Mouse (Mus musculus) adrenal gland, postnatal 36 days (tissue): Measurements from ENCODE around the gene Casp7. TPM values are rescaled to one million over a fixed set of nuclear protein-coding genes. Genes with fewer than 3 reads are reported as not detected.

ENCODE experiments used
- DNase-seq, 2 experiments: peaks; one replicate each; pipeline ENCODE4 v3.0.0; 2021; ENCODE audit warnings: mixed read lengths in 1 of 2
- total RNA-seq, 2 experiments: library from RNA; stranded (reverse); gene quantifications; 2 replicates each; pipeline ENCODE4 v1.2.3; 2021

Casp7 gene
- total RNA-seq, 2 experiments from 2014 or later, result 7.2 to 9.9 TPM

GRCm38 (mm10) chr19:56424606-56425395 lies 27.9 kb downstream of the Casp7 start:
- DNase-seq, result no peak

DNA sequence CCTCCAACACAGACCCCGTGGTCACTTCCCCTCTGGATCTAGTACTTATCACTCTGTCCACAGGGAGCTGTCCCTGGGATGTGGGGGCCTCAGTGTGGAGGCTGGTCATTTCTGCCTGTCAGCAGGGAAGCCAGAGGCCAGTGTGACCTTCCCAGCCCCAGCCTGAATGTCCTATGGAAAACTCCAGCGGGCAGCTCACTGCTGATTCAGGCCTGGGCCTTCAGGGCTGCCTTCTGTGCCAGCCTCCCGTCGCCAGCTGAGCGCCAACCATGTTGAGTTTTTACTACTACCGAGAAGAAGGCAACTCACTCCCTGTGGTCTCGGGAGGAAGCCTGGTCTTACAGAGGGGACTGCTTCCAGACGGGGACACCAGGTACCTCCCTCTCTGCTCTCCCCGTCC lies 28.6 kb downstream of the Casp7 start:
- DNase-seq, result peak; percentile 44 to 54

DNA sequence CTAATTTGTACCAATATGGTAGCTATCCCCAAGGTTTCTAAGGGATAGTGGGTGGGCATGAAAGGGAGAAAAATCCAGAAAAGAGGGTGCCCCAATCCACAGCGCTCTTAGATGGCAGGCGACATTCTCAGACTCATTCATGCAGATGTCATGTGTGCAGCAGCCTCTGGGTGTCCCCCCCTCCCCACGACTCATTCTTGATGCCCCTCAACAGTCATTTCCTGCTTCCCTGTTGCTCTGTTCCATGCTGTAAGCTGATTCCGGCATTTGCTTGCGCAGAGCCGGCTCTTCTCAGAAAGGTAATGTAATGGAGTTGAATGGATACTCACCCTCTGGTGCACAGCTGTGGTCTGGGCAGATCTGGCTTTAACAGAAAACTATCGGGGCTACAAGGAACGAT lies 33.4 kb downstream of the Casp7 start:
- no peak for DNase-seq

GRCm38 (mm10) chr19:56432706-56433105 lies 35.8 kb downstream of the Casp7 start:
- DNase-seq, result no peak

GRCm38 (mm10) chr19:56433581-56433980 lies 36.7 kb downstream of the Casp7 start:
- DNase-seq, result no peak

GRCm38 (mm10) chr19:56436380-56436779 lies 39.5 kb downstream of the Casp7 start:
- no peak for DNase-seq

- DNase-seq, result no peak
These were observed 41.6 kb downstream of the Casp7 start for GRCm38 (mm10) chr19:56438357-56439071.

- DNase-seq, result no peak
These were observed 42.1 kb downstream of the Casp7 start for GRCm38 (mm10) chr19:56439072-56439434.

GRCm38 (mm10) chr19:56443445-56443844 lies 46.5 kb downstream of the Casp7 start:
- DNase-seq, result no peak

- DNase-seq, result no peak
These were observed 51.9 kb downstream of the Casp7 start for GRCm38 (mm10) chr19:56448784-56449183.

DNA sequence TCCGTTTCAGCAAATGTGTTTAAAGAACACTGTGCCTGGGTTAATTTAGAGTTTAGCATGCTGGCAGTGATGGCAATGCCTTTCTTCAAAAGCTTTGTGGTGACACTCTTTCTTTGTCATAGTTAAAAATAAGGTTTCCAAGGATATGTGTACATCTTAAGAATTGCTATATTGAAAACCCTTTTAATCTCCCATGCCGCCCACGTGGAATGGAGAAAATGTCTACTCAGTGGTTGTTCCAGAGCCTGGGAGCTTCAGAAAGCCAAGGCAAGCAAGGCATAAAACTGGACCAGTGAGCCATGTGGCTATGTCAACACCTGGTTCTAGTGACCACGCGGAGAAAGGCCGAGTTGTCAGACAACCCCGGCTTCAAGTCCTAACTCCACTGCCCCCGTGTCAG lies 52.6 kb downstream of the Casp7 start:
- no peak for DNase-seq

DNA sequence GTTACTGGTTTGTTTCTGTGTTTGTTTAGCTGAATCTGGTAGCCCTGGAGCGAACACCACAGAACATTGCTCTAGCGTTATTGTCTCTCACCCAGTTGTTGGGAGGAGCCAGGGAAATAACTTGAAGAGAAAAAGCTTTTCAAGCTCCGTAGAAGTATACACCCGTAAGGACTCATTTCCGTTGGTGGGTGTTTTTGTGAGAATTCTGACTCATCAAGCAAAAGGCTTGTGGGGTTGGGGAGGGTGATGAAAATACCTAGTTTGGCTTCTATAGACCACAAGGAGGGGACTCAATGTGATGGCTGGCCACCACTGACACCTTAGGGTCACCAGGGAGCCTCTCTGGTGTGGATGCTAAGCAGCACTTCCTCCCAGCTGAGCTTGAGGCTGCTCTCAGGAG lies 54.0 kb downstream of the Casp7 start:
- DNase-seq, result no peak

DNA sequence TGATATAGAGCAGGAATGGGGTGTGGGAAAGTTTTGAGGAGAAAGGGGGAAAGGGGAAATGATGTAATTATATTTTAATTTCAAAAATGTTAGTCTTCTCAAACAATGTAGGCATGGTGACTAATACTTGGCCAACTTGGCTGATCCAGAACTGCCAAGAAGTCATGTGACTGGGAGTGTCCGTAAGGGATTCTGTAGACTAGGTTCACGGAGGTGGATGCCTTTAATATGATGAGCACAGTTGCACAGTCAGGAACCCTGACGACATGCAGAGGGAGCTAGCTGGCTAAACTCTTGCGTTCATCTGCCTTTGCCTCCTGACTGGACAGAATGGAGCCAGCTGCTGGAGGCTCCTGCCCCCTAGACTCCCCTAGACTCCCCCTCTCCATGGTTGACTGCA lies 54.9 kb downstream of the Casp7 start:
- no peak for DNase-seq

DNA sequence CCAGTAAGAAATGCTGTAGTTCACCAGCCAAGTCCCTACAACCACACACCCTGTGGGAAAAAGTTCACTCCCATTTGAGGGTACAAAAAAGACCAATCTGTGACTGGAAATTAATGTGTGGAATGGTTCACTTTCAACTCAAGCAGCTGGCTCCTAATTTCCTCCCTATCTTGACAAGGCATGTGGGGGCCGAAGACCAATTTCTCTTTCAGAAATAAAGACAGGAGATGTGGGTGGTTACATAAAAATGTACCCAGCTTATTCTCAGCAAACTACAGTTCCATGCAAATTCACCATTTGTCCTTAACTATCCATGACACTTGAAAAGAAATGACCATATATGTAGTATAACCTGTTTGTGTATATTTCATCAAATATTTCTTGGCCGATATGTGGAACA lies 55.5 kb downstream of the Casp7 start:
- DNase-seq, result no peak

GRCm38 (mm10) chr19:56454862-56455261 lies 57.9 kb downstream of the Casp7 start:
- no peak for DNase-seq

GRCm38 (mm10) chr19:56455369-56455768 lies 58.4 kb downstream of the Casp7 start:
- DNase-seq, result no peak

DNA sequence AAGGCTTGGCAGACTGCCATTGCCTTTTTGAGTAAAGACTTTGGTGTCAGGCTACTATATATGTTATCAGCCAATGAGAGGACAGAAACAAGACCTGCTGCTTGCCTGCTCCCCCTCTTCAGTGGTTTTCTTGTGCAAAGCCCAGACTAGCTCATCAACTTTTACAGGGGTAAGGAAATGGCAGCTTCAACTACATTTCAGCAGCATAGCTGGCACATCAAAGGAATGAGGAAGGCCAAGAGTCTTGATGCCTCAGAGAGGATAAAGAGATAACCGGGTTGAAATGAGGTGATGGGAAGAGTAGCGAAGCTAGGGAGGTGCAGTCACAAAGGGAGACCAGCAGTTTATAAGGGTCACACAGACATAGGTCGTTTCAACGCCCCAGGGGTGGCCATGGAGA lies 60.6 kb downstream of the Casp7 start:
- no peak for DNase-seq

DNA sequence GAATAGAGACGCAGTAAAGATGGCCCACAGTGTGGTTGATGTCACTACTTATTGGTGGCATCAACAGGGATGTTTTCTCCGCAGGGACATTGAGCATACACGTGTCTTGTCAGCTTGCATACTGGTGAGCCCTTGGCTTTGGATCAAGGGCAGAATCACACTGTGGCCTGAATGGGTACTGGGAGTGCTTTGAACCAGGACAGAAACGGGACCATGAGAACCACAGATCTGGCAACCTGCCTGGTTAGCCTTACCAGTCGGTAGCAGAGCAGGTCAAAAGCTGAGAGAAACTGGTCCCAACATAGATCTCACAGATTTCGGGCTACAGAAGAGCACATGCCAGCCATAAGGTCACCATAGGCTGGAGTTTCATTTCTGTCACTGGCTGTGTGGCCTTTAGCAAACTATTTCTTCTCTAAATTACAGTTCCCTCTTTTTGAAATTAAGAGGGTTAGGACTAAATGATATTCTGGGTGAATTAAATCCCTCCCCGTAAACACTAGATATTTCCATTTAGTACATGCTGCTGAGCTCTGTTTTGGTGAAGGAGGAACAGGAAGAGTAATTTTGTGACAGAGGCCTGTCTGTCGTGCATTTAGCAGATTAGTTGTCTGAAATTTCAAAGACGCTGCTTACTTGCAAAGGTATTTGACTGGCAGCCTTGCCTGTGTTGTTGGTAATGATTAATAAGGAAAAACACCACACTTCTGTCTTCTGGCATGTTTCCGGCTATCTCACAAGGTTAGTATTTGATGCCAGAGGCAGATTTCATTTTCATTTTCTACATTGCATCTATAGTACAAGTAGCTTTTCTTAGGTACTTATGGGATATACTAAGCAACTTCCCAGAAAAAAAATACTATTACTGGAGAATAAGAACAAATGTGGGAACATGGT lies 62.5 kb downstream of the Casp7 start:
- DNase-seq, result peak; percentile 50 to 75

DNA sequence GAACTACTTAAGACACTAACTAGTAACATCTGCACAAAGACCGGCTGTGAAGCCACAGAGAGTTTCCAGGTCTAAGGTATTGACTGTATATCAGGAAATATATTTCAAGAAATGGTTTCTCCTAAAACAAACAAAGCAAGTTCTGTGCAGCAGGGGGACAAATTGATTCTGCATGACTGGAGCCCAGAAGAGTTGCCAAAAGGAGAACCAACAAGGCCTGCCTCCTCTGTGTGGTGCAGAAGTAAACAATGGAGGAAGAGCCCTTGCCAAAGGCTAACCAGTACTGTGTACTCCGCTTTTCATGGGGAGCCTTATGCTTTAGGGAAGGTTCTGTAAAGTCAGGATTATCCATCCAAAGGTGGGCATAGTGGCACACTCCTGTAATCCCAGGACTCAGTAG lies 63.3 kb downstream of the Casp7 start:
- DNase-seq, result no peak

- peak; percentile 15 to 34 for DNase-seq
These were observed 64.7 kb downstream of the Casp7 start, which contains the start of gene Plekhs1 for GRCm38 (mm10) chr19:56461522-56462101. TSS of gene Plekhs1 (plus strand) at chr19:56461640.

GRCm38 (mm10) chr19:56462786-56463185 lies 65.9 kb downstream of the Casp7 start:
- DNase-seq, result no peak

GRCm38 (mm10) chr19:56466486-56466885 lies 69.6 kb downstream of the Casp7 start:
- no peak for DNase-seq
